Mouse (Mus musculus): ENCODE data around the gene Timp4.

DNA sequence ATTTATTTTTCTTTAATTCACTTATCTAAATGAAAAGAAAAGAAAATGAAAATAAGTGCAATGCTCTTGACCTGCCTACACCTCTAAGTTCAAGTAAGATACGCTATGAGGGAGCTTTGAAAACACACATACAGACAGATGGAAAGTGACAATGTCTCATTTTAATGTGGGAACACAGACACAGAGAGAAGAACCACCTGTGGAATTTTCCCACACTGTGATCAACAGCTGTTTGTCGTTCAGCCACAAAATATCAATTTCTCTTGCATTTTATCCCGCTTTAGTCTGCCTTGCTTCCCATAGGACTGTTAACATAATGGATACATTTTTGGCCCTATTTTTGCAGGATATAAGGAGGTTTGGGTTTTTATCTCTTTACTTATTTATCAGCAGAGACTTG, 41.2 kb downstream of the Timp4 start:
- TF ChIP-seq CHD2 (IDR thresholded peaks at IDR 0.05; ENCODE audit: low read length) (no peak), MAX (IDR thresholded peaks at IDR 0.05; ENCODE audit: low read length) (no peak), MAZ (IDR thresholded peaks at IDR 0.05; ENCODE audit: low read depth, low read length) (no peak), POLR2A (IDR thresholded peaks at IDR 0.05; ENCODE audit: control insufficient read depth in 1 of 2, insufficient read depth in 1 of 2, low read depth in 1 of 2, low read length in 2 of 2, poor library complexity in 1 of 2) (no peak), EP300 (IDR thresholded peaks at IDR 0.05; ENCODE audit: low read depth in 1 of 2, low read length in 2 of 2) (no peak), TBP (IDR thresholded peaks at IDR 0.05; ENCODE audit: low read depth, low read length) (no peak), MEF2A (IDR thresholded peaks at IDR 0.05; ENCODE audit: extremely low read depth, insufficient replicate concordance, low read depth, low read length, poor library complexity, severe bottlenecking) (no peak), CTCF (IDR thresholded peaks at IDR 0.05 in 2 of 3, conservative IDR thresholded peaks at IDR 0.05 in 1 of 3; ENCODE audit: control insufficient read depth in 1 of 3, insufficient read depth in 1 of 3, low read depth in 2 of 3, low read length in 3 of 3, poor library complexity in 1 of 3, severe bottlenecking in 1 of 3) (no peak), ELF1 (IDR thresholded peaks at IDR 0.05; ENCODE audit: low read depth, low read length) (no peak)

Data from MEL (cell line).